Mouse (Mus musculus): ENCODE data around the gene Olfr1431.
"Not testable (repeated sequence)": the region's sequence is repeated elsewhere in the genome, so short reads cannot be mapped to it uniquely, and the experiment has no call there.

Gene Olfr1431

DNA sequence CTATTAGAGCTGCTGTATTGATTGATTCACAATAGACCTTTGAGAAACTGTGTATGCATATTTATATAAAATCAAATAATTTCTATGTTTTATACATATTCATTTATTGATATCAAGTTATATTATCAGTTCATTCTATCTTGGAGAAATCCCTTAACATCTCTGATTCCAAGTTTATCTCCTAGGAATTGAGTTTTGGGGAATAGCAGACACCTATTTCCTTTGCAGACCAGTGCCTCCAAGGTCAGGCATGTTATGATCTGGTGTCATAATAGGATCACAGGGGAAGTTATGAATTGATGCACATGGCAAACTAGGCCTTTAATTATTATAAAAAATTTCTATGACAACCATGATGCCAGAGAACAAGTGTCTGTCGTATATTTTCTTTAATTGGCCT lies at the start of gene Olfr1431:
Gene Olfr1431, plus strand, starts transcription at position 301 of the 400 bp plus-strand sequence.
- no peak for DNase-seq

DNA sequence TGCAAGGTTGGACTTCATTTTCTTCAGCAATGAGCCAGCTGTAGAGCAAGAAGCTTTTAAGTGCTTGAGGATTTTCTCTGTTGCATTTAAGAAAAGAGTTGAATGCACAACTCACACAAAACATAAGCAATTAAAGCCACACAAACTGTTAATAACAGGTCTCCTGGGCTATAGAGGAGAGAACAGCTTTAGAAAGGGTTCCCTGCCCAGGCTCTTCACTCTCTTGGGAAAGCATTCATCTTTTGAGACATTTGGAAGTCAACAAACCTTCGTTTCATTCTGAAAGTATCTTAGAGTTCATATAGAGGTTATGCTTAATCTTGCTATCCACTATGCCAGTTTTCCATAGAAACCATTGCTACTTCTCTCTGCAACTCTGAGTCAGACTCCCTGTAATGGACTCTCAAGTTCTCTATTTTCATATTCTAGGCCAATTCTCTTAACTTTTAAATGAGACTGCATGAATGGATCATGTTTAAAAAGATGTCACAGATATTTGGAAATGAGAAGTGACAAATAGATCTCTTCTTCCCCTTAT lies 30.3 kb upstream of the Olfr1431 start, which contains the start of gene Olfr1555-ps1:
Gene Olfr1555-ps1, minus strand, starts transcription at position 51 of the 538 bp plus-strand sequence.
- not testable (repeated sequence) for DNase-seq

DNA sequence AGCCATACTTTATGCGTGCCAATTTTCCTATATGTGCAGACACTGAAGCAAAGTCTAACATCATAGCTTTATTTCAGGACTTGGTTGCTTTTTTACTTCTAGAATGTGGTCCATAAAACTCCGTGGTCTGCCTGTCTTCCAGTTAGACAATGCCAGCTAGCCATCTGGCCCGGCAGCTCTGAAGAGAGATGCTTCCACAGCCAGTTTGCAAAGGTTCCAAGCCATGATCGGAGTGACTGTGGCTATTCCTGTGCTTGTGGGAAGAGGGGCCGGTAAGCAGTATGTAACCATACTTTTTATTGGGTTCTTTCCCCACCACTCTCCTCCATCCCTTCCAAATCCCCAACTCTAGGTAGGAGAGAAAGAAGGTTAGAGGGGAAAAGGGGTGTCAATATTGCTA lies 25.0 kb upstream of the Olfr1431 start:
- DNase-seq = not testable (repeated sequence)

DNA sequence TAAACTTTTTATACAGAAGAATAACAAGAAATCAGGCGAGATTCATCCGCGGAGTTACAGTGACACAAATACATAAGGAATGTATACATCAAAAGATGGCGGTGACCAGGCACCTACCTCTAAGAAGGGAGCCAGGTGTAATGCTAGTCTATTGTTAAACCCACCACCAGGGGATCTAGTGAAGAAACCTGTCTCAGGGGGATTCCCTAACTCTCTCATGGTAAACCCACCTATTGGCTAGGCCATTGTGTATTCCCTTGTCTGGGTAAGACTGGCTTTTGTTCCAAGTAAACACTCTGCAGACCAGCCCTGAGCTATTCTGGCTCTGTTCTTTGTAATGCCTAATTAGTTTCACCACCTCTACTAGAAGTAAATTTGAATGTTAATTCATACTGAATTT lies 1.4 kb upstream of the Olfr1431 start:
- not testable (repeated sequence) for DNase-seq

DNA sequence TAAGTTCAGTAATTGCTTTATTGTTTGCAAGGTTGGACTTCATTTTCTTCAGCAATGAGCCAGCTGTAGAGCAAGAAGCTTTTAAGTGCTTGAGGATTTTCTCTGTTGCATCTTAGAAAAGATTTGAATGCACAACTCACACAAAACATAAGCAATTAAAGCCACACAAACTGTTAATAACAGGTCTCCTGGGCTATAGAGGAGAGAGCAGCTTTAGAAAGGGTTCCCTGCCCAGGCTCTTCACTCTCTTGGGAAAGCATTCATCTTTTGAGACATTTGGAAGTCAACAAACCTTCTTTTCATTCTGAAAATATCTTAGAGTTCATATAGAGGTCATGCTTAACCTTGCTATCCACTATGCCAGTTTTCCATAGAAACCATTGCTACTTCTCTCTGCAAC lies 32.1 kb downstream of the Olfr1431 start, which contains the start of gene Olfr1432:
Gene Olfr1432, minus strand, starts transcription at position 101 of the 400 bp plus-strand sequence.
- DNase-seq = not testable (repeated sequence)

DNA sequence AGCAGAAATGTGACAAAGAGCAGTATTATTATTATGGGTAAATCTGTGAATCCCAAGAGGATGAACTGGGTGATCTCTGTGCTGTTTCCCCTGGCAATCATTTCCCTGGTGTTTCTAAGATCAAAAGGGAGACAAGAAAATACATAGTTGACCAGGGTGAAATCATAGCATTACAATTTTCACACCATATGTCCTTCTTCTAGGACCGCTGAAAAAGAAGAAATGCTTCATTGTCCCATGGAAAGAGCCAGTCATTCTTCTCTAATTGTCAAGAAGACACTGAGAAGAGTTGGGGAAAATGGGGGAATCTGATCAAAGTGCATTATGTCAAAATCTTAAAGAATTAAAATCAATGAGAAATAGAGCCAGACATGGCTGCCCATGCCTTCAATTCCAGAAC lies 41.1 kb downstream of the Olfr1431 start, which contains the start of gene Olfr262:
Gene Olfr262, minus strand, starts transcription at position 101 of the 400 bp plus-strand sequence.
- DNase-seq = no peak

DNA sequence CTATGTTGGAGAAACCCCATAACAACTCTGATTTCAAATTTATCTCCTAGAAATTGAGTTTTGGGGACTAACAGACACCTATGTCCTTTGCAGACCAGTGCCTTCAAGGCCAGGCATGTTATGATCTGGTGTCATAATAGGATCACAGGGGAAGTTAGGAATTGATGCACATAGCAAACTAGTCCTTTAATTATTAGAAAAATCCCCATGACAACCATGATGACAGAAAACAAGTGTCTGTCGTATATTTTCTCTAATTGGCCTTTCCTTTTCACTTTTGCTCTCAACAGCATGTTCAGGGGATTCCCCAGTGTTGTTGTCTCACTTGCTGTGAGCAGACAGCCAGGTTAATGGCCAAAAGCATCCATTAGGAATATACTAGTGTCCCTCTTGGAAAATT lies 60.3 kb downstream of the Olfr1431 start, which contains the start of gene Olfr235:
Gene Olfr235, plus strand, starts transcription at position 301 of the 400 bp plus-strand sequence.
- DNase-seq = no peak

Measured in thymus, adult 18-20 months (tissue).